Mouse (Mus musculus): ENCODE measurements around the gene Cacna1e.

- TF ChIP-seq CTCF (IDR thresholded peaks at IDR 0.05; ENCODE audit: low read depth) (no peak), EP300 (IDR thresholded peaks at IDR 0.05; ENCODE audit: low read depth) (no peak)
Observed at GRCm38 (mm10) chr1:154865981-154866380, 18.3 kb downstream of the Cacna1e start.

All from liver, embryonic 14.5 days (tissue).